Mouse (Mus musculus) forebrain, postnatal 0 days (tissue): ENCODE measurements around the gene Galc. TPM values are rescaled to one million over a fixed set of nuclear protein-coding genes. Genes with fewer than 3 reads are reported as not detected.

ENCODE experiments used
- ATAC-seq: fragments of 200-750 bp; cut with Nextera tagmentation; 2 replicates; pipeline ENCODE4 v1.8.0; 2017; ENCODE audit warnings: mild to moderate bottlenecking, moderate library complexity
- DNase-seq: peaks from one replicate; pipeline ENCODE4 v3.0.0-alpha.2; 2015
- H3K27ac ChIP-seq: fragments of 300-500 bp; sonication (generic); 2 replicates; pipeline ENCODE4 v1.5.1; 2014; ENCODE audit warnings: low read depth, mild to moderate bottlenecking, antibody characterized with exemption, low read length, moderate library complexity, mixed read lengths
- H3K27me3 ChIP-seq: fragments of 300-500 bp; sonication (generic); 2 replicates; pipeline ENCODE4 v1.6.1; 2014; ENCODE audit warnings: mild to moderate bottlenecking, low read length, mixed read lengths; ENCODE audit not compliant: insufficient read depth
- H3K36me3 ChIP-seq: fragments of 300-500 bp; sonication (generic); 2 replicates; pipeline ENCODE4 v1.6.1; 2014; ENCODE audit warnings: mild to moderate bottlenecking, moderate library complexity; ENCODE audit not compliant: insufficient read depth
- H3K4me1 ChIP-seq: fragments of 300-500 bp; sonication (generic); 2 replicates; pipeline ENCODE4 v1.6.1; 2014; ENCODE audit warnings: antibody characterized with exemption; ENCODE audit not compliant: insufficient read depth
- H3K4me2 ChIP-seq: fragments of 300-500 bp; sonication (generic); 2 replicates; pipeline ENCODE4 v1.6.1; 2014; ENCODE audit warnings: low read depth, mild to moderate bottlenecking, moderate library complexity
- H3K4me3 ChIP-seq: fragments of 300-500 bp; sonication (generic); 2 replicates; pipeline ENCODE4 v1.5.1; 2014; ENCODE audit warnings: low read depth, low read length, mixed read lengths
- H3K9ac ChIP-seq: fragments of 300-500 bp; sonication (generic); 2 replicates; pipeline ENCODE4 v1.6.1; 2014; ENCODE audit warnings: mild to moderate bottlenecking
- H3K9me3 ChIP-seq: fragments of 300-500 bp; sonication (generic); 2 replicates; pipeline ENCODE4 v1.6.1; 2016; ENCODE audit warnings: low read length
- CTCF ChIP-seq: sonication (generic); IDR thresholded peaks from 2 replicates; pipeline ENCODE4 v1.5.1; 2016; ENCODE audit warnings: antibody characterized with exemption, control low read depth, low read depth
- WGBS: fragments of 180-500 bp; shearing (Covaris S2); extraction: QIAGEN DNeasy Blood & Tissue Kit; methylation state at CpG from one replicate; pipeline ENCODE4 v1.1.7; 2014; 5-methylcytosine and 5-hydroxymethylcytosine counted together
- polyA plus RNA-seq: library from polyadenylated mRNA; unstranded; fragments of >200 nt; fragmentation: Nextera tagmentation; extraction: Ambion mirVana; gene quantifications from 2 replicates; pipeline ENCODE4 v1.2.1, GENCODE M21; 2015
- total RNA-seq: library from RNA; depleted of rRNA; stranded (reverse); fragments of >200 nt; gene quantifications from 2 replicates; pipeline ENCODE4 v1.2.3, GENCODE M21; 2014; rRNA removed

Gene Galc
- total and polyA plus RNA-seq, 2 experiments from 2014 or later, result 10.2 to 15.3 TPM

DNA sequence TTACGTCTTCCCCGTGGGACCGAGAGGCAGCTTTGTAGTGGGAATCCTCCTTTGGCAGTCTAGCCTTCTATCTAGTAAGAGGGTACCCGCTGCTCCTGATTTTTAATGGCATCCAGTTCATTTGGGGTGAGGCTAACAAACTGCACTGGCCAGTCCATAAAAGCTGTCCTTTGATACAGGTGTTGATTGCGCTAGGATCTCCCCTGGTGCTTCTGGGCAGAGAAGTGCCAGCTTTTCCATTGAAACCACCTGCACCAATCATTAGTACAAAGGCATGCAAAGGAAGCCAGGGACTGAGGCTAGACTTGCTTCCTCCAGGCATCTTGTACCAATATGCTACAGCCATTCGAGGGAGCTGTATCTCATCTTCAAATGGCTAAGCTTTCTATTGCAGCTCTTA is 98.4 kb downstream of the Galc start:
- DNase-seq, result no peak

More for the DNA sequence above, 98.4 kb downstream of the Galc start:
- H3K36me3 ChIP-seq, result no peaks in the 10 kb centered on the region
- H3K9me3 ChIP-seq, result no peaks in the 10 kb centered on the region
- H3K4me1 ChIP-seq, result no peaks in the 10 kb centered on the region
- no peak for TF ChIP-seq CTCF
- no peak overlapping the region for H3K4me2 ChIP-seq
- H3K27ac ChIP-seq, result no peak overlapping the region
- no peak overlapping the region for H3K9ac ChIP-seq
- WGBS, result 84% methylated on average over 6 of the region's 6 CpGs
- ATAC-seq, result no peak
- H3K4me3 ChIP-seq, result no peak overlapping the region
- no peaks in the 10 kb centered on the region for H3K27me3 ChIP-seq

Other genes with a start within 250 kb of the Galc start
- gene Gpr65, start 9.2 kb upstream of the Galc start, total RNA-seq, result 0.31 and 1.1 TPM in 2 replicates
- 0.19 and 0.30 TPM in 2 replicates for gene Gpr65, start 9.2 kb upstream of the Galc start, polyA plus RNA-seq